Mouse (Mus musculus): ENCODE data around the gene Scamp1. TPM values are rescaled to one million over a fixed set of nuclear protein-coding genes. Genes with fewer than 3 reads are reported as not detected.

Gene Scamp1
- total RNA-seq, 2 experiments from 2014 or later: 48.1 to 50.1 TPM

DNA sequence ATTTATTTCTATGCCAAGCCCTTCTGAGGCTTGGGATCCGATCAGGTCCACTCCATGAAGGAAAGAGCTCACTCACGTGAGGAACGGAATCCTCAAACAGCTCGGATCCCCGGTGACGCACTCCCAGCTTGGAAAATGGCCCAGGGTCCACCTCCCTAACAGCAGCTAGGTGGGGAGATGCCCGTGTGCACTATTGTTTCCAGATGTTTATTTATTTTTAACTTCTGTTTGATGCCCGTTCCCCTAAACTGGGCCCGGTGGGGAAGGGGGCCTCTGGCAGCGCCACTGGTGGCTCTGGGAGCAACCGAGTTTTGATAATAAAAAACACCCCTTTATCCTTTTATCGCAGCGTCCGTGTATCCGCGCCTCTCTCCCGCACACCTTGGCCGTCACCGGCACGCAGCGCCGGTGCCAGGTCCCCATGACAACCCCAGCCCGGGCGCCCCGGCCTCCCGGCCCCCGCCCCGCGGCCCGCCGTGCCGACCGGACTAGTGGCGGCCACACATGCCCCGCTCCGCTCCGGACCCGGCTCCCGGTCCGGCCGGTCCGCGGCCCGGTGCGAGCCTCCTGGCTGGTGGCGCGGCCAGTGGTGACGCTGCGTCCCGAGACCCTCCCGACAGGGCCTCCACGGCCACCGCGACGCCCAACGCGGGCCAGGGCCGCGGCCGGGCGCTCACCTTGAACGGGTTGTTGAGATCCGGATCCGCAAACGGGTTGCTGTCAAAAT is 951 bp downstream of the Scamp1 start:
- DNase-seq (ENCODE audit: low spot score in 2 of 2): peak; percentile 28 to 33

DNA sequence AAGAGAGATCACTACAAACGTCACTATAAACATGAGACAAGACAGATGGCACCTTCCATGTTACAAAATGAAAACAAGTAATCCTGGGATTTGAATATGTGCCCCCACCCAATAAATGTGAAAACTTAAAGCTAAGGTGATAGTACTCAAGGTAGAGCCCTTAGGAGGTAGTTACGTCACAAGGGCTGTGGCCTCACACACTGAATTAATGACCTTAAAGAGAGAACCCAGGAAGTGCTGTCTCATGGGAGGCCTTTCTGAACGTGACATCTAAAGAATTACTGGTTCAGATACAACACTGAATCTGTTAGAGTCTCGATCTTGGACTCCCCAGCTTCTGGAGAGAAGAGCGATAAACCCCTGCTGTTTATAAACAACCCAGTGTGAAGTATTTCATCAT is 6.2 kb downstream of the Scamp1 start:
- DNase-seq (ENCODE audit: low spot score in 2 of 2): no peak

DNA sequence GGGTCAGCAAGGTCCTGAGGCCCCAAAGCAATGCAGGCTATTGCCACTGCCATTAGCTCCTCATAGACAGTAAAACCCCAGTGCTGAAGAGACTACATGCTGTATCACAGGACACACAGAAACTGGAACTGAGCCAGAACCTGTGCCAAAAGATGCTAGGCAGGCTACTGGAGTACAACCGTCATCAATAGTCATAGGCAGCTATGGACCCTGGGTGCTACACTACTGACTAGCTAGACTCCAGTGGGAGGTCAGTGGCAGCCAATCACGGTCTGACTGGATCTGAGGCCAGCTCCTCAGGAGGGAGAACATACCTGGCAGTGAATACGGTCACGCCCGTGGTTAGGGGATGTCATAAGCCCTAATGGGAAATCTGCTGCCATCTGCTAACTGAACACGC is 14.4 kb downstream of the Scamp1 start:
- no peak for DNase-seq (ENCODE audit: low spot score in 2 of 2)

DNA sequence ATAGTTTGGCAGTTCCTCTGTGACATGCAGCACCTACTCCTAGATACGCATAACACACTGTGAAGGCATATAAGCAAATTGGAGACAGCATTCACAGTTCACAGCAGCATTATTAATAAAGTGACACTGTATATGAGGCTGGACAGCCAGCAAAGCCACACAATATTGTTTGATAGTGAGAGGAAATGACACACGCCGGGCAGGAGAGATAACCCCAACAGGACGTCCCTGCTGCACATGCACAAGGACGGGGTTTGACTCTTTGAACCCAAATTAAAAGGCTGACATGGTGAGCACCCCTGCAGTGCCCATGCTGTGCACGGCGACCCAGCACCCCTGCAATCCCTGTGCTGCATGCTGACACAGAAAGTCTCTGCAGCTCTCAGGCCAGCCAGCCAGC is 17.5 kb downstream of the Scamp1 start:
- no peak for DNase-seq (ENCODE audit: low spot score in 2 of 2)

DNA sequence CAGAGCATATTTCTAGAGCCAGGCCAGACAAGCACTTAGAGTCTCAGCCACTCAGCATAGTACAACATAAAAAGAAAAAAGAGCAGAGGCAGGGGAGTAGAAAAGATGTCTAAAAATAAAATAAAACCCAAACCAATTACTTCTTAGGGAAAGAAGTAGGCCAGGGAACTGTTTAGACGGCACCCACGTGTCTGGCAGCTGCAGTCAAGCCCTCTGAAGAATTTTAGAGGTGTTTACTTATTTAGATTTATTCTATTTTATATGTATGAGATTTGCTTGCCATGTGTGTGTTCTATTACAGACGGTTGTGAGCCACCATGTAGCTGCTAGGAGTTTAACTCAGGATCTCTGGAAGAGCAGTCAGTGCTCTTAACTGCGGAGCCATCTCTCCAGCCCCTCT is 18.5 kb downstream of the Scamp1 start:
- DNase-seq (ENCODE audit: low spot score in 2 of 2): no peak

DNA sequence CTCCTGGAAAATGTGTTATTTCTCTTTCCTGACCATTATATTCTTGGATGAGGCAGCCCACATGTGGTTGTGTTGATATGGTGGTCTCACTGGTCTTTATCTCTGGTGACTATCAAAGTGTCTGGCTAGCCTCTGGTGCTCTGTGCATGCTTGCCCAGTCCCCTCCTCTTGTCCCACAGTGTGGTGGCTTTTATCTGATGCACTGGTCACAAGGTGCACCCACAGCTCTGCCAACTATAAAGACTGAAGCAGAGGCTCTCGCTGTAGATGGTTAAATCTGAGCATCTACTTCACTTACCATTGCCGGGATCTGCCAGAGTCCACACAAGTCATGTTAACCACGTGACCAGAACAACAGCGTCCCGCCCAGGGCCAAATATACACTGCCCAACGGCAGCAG is 19.1 kb downstream of the Scamp1 start:
- DNase-seq (ENCODE audit: low spot score in 2 of 2): no peak

DNA sequence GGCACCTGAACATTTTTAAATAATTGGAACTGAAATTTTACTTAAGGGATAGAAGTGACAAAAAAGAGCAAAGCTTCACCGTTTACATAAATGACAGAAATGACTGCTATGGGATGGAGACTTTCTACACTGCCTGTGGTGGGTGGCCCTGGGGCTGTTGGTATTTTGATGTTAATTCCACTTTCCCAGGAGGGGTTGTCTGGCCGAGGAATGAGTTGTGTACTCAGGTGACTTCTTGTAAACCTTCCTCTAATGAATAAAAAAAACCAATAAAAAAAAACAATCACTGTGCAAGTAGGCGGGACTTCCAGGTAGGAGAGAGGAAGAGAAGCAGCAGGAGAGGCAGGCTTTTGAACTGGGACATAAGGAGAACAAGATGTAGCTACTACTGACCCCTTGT is 20.4 kb downstream of the Scamp1 start:
- no peak for DNase-seq (ENCODE audit: low spot score in 2 of 2)

DNA sequence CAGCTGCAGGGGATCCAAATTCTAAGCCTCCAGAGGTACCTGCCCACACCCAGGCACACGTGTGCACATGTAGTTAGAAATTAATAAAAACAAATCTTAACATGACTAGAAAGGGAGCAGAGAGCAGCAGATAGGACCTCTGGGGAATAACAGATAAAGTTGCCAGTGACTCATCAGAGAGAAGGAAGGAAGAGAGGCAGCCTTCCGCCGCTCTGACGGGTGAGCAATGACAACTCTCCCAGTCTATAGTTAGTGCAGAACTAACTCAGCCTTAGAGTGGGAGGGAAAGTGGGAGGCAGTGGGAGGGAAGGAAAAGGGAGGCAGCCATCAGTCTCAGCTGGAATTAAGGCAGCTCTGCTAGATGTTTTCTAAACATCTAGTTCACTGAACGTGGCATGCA is 21.7 kb downstream of the Scamp1 start:
- no peak for DNase-seq (ENCODE audit: low spot score in 2 of 2)

DNA sequence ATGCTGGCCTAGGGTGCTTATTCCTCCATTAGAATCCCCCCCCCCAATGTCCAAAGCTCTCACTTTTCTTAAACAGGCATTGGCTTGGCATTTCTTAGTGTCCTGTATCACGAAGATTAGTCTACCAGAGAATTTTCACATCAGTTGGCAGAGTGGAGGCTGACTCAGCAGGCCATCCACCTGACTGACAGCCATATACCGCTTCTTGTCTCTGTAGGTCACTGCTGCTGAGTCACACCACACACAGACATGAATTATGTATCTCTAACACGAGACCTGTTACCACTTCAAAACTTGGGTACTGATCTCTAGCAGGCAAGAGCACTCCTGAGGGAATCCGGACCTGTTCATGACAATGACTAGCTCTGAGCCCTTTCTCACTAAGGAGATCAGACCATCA is 23.1 kb downstream of the Scamp1 start:
- DNase-seq (ENCODE audit: low spot score in 2 of 2): no peak

DNA sequence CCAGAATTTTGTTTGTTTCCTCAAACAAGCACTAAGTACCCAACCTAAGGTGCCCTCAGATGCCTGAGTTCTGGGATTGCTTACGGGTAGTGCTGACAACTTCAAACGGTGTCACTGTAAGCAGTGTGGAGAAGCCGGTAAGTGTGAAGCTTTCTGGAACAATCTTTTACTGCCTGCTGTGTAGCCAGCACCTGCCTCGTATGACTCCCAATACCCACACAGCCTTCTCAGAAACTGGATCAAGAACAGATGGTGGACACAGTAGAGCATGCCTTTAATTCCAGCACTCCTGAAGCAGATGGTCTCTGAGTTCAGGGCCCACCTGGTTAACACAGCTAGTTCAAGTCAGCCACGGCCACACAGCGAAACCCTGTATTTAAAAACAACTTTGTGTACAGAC is 24.0 kb downstream of the Scamp1 start:
- no peak for DNase-seq (ENCODE audit: low spot score in 2 of 2)

DNA sequence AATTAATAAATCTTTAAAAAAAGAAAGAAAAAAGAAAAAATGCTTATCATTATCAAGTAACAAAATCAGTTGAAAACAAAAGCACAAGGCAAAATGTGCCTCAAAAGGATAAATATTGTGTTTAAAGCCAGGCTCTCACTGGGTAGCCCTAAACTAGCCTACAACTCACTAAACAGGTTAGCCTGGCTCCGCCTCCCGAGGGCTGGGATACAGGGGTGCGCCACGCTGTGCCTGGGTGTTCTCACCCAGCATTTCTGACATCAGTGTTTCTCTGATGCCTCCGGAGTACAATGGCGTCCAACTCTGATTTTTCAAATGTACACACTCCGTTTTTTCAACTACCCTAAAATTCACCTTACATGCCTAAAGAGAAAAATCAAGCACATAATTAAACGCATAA is 24.7 kb downstream of the Scamp1 start:
- DNase-seq (ENCODE audit: low spot score in 2 of 2): no peak

DNA sequence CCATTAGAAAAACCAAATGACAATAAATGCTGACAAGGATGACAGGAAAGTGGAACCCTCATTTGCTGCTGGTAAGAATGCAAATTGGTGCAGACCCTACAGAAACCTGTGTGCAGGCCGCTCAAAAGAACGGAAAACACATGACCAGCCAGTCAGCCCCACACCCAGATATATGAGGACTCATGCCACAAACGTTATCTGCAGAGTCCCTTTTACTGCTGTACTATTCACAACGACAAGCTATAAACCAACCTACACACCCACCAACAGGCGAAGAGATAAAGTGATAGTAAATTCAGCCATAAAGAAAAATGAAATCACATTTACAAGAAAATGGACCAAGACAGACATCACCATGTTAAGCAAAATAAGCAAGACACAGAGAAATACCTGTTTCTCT is 26.4 kb downstream of the Scamp1 start:
- DNase-seq (ENCODE audit: low spot score in 2 of 2): no peak

DNA sequence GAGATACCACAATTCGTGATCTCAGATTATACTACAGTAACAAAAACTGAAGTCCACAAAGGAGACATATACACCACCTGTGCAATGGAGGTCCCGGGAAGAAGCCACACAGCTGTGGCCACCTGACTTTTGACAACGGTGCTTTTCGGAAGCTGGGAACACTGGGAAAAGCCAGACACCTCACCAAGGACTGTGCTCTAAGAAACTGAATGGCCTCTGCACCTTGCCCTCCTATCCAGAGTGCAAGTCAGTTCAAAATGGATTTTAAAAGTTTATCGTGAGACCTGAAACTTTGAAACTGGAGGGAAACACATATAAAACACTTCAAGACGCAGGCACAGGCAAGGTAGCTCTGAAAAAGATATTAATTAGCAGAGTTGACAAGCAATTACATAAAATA is 27.1 kb downstream of the Scamp1 start:
- DNase-seq (ENCODE audit: low spot score in 2 of 2): no peak

DNA sequence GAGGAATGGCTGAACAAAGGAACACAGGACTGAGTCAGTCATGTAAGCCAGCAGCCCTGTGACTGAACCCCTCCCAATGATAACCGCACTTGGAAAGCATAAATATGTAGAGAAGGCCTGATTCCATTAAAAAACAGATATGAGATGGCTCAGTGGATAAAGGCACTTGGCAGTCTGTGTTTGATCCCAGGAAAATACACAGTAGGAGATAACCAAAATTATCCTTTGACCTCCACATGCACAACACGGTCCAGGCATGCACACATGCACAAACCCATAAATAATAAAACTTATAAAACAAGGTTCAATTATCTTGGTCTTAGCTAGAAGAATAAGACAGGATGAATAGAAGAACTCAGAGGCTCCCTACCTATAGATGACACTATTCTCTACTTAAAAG is 27.9 kb downstream of the Scamp1 start:
- DNase-seq (ENCODE audit: low spot score in 2 of 2): no peak

DNA sequence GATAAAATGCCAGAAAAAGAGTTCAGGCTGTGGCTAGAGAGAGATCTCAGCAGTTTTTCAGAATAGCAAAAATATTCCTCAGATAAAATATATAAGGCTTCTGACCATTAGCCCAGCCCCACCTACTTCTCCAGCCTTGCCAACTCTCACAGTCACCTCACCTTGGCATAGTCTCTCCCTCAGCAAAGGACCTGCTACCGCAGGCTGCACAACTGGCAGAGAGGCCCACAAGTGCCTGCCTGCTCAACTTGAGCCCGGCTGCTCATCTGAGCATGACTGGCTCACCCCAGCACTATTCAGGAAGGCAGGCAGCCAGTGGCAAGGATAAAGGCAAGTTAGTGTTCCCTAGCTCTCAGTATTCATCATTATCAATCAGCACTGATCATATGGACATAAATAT is 30.5 kb downstream of the Scamp1 start:
- no peak for DNase-seq (ENCODE audit: low spot score in 2 of 2)

DNA sequence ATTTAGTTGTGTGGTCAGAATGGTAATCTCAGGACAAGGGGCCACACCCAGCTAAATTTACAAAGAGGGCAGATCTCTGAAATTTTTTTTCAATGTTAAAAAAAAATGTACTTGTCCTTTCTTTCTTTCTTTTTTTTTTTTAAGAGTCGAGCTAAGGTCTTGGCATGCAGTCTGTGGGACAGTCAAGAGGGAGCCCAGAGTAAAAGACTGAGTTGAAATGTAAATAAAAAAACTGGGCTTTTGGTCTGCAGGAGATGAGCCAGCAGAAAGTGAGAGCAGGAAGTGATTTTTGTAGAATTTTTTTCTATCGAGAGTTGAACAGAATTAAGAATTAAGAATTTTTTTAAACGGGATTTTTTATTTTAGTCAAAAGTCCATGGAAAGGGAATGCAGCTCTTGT is 31.4 kb downstream of the Scamp1 start:
- DNase-seq (ENCODE audit: low spot score in 2 of 2): no peak

DNA sequence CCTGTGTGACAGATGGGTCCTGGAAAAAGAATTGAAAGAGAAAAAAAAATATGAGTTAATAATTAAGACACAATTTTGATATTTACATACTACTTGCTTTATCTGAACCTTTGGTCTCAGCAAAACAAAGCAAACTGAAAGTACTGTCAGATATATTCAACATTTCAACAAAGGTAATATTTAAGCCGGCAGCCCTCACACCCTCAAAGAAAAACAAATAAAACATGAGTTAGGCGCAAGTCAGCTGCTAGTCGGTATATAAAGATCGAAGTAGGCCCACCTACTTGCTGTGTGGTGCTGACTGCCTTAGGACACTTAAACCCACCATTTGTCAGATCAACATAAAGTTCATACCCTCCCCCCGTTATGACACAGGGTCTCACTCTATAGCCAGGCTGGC is 32.6 kb downstream of the Scamp1 start:
- DNase-seq (ENCODE audit: low spot score in 2 of 2): no peak

DNA sequence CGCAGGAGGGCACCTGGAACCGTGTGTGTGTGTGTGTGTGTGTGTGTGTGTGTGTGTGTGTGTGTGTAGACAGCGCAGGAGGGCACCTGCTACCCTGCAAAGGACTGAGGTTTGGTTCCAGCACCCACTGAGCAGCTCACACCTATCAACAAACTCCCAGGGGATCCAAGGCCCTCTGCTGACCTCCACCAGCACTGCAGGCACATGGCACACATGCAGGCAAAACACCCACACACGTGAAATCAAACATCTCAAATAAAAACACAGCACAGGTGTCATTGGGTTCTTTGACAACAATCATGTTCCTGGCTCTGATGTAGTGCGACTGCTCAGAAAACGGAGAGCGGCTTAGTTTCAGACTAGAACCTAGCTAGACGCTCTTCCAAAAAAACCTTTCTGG is 34.9 kb downstream of the Scamp1 start:
- DNase-seq (ENCODE audit: low spot score in 2 of 2): no peak

DNA sequence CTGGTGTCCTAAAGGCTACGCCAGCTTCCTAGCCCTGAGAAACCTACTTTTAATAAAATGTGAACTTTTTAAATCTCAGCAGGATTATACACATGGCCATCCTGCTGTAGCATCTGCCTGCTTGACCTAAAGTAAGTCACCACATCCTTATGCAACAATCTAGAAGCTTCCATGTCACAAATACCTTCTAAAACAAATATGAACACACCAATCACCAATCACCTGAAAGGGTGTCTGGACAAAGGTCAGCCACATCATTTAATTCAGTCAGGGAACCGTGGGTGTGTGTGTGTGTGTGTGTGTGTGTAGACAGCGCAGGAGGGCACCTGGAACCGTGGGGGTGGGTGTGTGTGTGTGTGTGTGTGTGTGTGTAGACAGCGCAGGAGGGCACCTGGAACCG is 35.5 kb downstream of the Scamp1 start:
- DNase-seq (ENCODE audit: low spot score in 2 of 2): no peak

DNA sequence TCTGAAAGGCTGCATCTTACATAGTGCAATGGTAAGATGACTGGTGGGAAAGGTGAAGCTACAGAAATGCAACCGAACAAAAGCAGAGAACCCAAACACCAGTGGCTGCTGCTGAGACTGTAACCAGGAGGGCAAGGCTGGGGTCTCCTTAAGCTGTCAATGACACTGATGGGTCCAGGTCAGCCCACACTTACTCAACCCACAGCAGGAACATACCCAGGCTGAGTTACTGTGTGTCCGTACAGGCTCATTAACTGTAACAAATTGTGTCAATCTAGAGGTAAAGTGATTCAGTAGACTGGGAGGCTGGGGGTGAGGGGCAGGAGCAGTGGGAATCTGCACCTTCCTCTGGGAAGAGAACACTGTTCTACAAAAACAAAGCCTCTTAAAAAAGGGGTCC is 42.8 kb downstream of the Scamp1 start:
- no peak for DNase-seq (ENCODE audit: low spot score in 2 of 2)

DNA sequence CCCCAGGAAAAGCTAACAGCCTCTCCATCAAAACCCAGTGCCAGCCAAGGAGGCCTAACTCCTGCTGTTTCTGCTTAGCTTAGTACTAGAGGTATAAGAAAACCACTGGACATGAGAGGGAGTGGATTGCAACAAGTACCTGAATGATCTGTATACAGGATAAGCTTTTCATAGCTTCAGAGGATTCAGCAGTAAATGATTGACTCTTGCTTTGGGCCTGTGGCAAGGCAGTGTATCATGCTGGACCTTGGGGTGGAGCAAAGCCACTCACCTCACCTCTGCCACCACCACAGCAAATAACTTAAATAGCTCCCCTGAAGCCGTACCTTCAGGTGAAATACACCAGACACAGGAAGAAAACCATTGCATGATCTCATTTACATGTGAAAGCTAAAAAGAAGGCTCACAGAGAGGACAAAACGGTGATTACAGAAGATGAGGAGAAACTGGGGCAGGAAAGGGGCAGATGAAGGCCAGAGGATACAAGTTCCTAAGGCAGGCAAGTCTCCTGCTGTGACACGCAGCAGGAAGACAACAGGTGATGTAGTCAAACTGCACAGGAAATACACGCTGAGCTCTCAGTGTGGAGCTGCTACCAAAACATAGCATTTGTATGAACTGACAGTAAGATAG is 43.6 kb downstream of the Scamp1 start:
- DNase-seq (ENCODE audit: low spot score in 2 of 2): no peak

DNA sequence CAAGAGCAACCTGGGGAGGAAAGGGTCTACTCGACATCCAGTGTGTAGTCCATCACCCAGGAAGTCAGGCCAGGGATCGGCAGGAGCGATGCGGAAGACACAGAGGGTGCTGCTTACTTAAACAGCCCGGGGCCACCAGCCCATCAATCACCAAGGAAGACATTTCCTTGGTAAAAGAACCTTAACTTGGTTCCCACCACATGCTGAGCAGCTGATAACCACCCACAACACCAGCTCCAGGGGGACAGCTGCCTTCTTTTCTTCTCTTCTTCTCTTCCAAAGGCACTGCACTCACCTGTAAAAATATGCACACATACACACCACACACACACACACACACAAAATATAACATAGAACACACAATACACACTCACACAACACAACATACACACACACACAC is 44.8 kb downstream of the Scamp1 start:
- DNase-seq (ENCODE audit: low spot score in 2 of 2): no peak

DNA sequence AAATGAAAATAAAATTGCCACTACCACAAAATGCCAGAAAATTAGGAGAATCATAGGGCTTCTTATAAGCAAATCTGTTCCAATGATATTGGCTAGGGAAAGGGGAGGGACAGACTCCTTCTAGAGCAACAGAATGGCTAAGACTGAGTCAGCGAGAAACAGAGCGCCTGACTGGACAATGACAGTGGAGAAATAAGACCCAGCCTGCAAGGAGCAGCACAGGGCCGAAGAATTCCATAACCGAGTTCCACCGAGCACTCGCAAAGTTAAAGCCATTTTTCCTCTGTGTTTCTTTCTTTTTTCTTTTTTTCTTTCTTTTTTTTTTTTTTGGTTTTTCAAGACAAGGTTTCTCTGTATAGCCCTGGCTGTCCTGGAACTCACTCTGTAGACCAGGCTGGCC is 45.5 kb downstream of the Scamp1 start:
- DNase-seq (ENCODE audit: low spot score in 2 of 2): no peak

Measured in adrenal gland, postnatal 4 days (tissue).